Mouse (Mus musculus) liver (tissue): Measurements from ENCODE around the gene Dnajc27.

Source experiments
- DNase-seq: peaks from one replicate; pipeline ENCODE4 v3.0.0-alpha.2; 2020; ENCODE audit warnings: mixed read lengths

Gene Dnajc27

DNA sequence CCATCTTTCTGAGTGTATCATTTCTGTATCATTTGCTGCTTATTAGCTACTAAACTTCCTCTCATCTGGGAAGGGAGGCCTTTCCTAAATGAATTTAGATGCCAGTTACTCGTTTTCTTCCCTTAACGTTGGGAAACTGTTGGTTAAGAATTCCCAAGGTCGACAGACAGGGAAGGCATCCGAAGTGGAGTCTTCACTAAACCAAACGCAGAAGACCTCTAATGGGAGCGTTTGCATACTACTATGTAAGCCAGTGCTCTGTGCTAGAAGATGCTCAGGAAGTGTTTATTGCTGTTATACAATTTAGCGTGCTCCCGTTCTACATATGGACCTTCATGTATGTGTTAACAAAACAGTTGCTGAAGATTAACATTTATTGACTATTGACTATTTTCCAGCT, 1.1 kb downstream of the Dnajc27 start:
- no peak for DNase-seq

DNA sequence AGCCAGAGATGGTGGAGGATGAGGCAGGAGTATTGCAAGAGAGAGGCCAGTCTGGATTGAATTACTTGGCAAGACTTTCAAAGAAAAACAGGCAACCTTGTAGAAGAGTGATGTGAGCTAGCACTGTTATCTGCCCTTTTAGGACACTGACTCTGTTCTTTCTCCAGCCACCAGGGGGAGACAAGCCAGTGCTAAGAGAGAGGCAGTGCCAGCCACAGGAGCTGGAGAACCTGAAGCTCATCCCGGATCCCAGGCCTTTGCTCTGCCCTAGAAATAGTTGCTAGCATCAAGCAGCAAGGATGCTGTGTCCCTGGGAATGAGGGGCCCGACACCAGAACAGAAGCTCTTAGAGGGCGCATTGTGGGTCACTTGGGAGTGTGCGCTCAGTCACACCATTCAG, 25.0 kb downstream of the Dnajc27 start:
- DNase-seq, result peak; percentile 62

GRCm38 (mm10) chr12:4116132-4116531, 33.7 kb downstream of the Dnajc27 start:
- no peak for DNase-seq

GRCm38 (mm10) chr12:4117136-4117535, 34.8 kb downstream of the Dnajc27 start:
- DNase-seq, result no peak

DNA sequence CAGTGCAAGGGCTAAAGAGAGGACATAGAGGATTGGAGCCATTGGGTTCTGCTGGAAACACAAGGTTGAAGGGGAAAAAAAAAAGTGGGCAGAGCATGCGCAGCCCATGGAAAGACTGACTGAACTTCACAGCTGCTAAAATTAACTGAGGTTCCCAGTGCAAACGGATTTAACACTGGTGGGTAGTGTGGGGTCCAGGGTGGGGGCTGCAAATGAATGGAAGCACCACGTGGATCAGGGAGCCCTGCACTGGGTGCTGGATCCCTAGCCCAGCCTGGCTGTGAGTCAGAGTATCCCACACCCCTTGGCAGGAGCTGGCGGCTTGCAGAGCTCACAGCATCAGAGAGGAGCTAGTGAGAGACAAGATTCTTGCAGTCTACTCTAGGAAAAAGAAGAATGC, 35.2 kb downstream of the Dnajc27 start:
- DNase-seq, result no peak

DNA sequence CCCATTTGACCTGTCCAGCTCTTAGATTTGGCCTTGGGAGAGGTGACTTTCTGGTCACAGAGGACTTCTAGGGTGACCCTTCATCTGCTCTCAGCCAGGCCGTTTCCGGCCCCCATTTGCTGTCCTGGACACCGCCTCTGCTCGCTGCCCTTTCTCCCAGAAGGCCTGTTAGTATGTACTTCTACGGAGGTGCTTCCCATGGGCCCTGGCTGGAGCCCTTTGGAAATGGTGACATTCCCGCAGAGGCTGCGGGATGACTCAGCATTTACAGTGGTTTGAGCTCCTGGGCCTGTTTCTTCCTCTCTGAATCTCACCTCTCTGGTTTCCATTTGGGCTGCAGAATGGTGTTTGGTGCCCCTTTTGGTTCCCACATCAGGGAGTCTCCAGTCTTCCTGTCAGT, 45.0 kb downstream of the Dnajc27 start:
- DNase-seq, result no peak

DNA sequence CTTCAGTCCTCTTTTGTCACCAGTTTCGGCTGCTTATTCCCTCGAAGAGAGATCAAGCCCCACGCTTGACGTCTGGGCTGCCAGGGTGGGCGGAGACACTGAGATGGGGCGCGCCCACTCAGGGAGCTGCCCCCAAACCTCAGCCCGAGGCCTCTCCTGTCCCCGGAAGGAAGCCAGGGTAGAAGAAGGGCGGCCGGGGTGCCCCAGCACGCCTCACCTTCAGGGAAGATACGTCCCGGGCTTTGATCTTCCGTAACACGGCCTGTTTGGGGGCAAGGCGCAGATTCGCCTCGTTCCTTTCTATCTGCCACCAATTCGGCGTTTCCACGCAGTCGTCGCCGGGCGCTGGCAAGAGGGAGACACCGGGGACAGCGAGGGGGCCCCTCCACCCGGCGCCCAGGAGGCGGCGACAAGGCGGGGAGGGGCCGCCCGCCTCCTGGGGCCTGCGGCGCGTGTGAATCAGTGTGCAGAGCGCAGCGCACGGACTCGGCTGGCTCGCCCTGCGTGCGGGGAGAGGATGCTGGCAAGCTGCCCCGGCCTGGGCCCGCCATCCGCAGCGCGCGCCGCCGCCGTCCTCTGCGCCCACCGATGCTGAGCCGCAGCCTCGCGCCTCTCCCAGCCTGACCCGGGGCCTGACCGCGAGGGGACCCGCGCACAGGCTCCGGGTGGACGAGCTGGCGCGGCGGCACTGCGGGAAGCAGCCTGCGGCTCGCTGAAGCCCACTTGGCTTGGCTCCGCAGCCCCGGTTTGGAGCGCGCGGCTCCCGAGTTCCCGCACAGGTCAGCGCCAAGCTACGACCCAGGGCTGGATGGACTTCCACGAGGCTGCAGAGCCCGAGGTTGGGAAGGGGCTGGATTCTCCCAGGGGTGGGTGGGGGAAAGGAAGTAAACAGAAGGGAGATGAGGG, 50.8 kb downstream of the Dnajc27 start, which contains the start of gene Adcy3:
TSS of gene Adcy3 (plus strand) at position 163 of the 906 bp plus-strand sequence.
- DNase-seq, result peak; percentile 38

- DNase-seq, result no peak
These were observed 51.4 kb downstream of the Dnajc27 start for GRCm38 (mm10) chr12:4133847-4134212.

DNA sequence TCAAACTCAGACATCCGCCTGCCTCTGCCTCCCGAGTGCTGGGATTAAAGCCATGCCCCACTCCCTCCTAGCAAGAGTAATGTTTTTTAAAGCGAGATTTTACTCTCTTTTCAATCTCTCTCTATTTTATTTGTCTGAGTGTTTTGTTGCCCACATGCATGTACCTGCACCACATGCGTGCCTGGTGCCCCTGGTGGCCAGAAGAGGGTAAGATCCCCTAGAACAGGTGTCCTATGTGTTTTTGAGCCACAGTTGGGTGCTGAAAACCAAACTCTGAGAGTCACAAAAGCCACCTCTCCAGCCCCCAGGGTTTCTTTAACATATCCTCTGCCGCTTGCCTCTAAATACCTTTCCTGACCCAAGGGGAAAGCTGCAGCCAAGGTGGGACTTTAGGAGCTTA, 60.8 kb downstream of the Dnajc27 start:
- DNase-seq, result no peak

GRCm38 (mm10) chr12:4150936-4151335, 68.6 kb downstream of the Dnajc27 start:
- DNase-seq, result no peak

DNA sequence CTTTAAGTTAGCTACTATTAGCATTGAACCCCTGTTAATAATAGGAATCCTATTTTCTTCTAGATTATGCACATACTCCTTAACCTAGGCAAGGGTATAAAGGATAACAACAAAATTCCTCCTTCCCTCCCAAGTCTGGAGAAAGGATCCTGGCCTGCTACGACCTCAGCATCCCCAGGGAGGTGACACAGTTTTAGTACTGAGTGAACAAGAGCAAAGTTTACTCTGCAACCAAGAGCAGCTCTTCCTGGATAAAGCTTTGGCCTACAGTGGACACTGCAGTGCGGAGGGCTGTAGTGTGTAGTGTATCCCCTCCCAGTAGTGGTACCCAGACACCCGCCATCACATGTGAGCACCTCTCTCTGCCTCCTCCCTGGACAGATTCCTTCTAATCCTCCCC, 69.6 kb downstream of the Dnajc27 start:
- no peak for DNase-seq

DNA sequence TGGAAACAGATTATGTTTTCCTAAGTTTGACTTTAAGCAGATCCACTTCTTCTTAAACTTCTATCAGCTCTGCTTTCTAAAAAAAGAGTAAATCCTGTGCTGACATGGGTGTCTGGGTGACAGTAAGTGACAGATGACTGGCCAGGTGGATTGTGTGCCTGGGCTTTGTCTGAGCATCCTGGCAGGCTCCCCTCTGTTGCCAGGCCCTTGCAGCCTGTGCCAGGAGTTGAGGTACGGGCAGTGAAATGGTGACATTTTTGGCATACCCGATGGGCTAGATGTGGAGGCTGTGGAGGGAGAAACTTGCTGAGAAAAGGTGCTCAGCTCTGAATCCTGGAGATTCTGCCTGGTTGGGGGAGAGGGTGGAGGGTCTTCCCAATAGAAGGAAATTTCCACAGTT, 75.1 kb downstream of the Dnajc27 start:
- DNase-seq, result no peak

- no peak for DNase-seq
These were observed 75.8 kb downstream of the Dnajc27 start for GRCm38 (mm10) chr12:4158179-4158578.

DNA sequence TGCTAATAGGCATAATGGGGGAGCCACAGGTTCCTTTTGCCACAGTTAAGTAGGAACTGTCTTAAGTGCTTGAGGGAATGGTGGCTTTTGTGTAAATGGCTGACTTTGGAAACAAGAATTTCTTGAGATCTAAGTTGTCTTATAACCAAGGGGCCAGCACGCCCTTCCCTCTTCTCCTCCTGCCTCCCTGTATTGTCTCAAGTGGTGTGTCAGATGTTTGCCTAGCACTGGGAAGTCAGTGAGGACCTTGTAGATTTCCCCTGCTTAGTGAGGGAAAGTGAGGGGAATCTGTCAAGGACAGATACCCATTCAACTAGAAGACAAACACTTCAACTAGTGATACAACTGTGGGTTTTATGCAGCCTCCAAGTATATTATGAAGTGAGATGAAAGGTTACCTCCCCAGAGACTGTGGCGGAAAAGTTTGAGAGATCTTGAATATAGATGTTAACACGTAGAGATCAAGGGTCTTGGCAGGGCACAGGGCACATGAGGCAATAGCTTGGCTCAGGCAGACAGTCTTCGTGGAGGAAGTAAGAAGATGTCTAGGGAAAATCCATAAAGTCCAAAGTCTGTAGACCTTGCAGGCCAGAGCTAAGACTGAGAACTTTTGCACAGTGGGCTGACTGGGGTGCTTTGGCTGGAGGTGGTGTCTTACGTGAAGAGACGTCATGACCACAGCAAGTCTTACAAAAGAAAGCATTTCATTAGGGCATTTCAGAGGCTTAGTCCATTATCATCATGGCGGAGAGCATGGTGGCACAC, 76.7 kb downstream of the Dnajc27 start:
- no peak for DNase-seq
